Mouse (Mus musculus) urinary bladder, postnatal 25 days (tissue): Measurements from ENCODE around the gene Arid5a.

Experiments used
- DNase-seq: peaks from one replicate; pipeline ENCODE4 v3.0.0; 2022; ENCODE audit warnings: low spot score

The Arid5a gene

DNA sequence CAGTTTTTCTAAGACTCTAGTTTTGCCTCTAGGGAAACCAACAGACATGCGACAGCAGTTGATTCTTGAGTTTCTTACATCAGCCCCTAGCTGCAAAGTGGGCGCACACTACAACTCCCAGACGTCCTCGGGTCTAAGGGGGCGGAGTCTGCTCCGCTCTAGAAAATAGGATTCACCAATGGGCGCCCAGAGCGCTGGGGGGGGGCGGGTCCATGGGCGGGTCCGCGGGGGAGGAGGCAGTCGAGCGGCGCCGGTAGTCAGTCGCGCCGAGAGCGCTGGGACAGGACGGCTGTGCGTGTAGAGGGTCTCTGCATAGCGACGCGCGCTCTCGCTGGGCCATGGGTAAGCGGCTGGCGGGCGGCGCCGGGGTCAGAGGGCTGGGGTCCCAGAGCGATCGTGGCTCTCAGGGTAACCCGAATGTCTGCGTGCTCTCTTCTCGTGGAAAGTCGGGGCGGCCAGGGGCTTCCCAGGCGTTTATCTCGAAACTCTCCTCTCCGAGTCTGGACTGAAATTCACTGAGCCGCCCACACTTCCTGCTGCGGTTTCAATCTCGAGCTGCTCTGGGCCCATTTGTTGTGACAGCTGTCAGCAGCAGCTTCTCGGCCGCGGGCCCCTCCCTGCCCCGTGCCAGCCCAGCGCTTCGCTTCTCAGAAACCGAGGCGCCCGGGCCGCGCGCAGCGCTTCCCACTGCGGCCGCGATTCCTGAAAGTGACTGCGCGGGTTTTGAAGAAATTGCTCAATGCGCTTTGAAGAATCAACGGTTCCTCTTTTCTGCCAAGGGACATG lies at the start of gene Arid5a:
Gene Arid5a, plus strand, starts transcription at position 239 of the 786 bp plus-strand sequence.
- peak; percentile 73 for DNase-seq

DNA sequence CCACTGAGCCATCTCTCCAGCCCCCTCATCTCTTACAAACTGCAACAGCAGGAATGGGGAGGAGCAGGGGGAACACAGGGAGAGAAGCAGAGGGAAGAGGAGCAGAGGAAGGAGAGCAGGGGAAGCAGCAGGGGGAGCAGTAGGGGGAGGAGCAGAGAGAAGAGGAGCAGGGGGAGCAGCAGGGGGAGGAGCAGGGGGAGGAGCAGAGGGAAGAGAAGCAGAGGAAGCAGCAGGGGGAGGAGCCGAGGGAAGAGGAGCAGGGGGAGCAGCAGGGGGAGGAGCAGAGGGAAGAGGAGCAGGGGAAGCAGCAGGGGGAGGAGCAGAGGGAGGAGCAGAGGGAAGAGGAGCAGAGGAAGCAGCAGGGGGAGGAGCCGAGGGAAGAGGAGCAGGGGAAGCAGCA lies 48.9 kb upstream of the Arid5a start:
- no peak for DNase-seq

DNA sequence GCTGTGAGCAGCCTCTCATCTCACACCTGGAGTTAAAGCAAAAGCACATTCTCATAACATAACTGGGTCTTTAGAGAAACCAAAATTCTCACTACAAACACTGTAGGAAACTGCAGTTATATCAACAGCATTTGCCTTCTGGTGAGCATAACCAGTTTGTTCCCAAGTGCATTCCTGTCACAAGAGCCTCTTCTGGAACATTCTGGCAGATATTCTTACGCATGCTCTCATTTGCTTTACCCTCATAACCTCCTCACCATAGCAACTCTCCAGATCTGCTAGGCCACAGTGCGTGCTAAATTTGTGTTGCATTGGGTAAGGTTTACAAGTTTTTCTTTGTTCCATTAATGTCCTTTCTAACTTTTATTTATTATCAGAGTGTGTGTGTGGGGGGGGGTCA lies 48.3 kb upstream of the Arid5a start:
- no peak for DNase-seq

DNA sequence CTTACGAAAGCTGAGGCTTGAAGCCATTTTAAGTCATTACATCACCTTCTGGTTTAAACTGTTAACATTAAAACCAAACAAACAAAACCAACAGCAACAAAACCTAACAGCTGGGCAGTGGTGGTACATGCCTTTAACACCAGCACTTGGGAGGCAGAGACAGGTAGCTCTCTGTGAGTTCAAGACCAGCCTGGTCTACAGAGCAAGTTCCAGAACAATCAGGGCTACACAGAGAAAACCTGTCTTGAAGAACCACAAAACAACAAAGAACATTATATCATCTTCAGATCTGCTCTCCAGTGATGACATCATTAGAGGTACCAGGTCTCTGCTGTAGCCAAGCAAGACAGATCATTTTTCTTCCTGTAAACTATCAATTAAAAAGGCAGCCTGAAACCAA lies 47.1 kb upstream of the Arid5a start:
- DNase-seq = no peak

DNA sequence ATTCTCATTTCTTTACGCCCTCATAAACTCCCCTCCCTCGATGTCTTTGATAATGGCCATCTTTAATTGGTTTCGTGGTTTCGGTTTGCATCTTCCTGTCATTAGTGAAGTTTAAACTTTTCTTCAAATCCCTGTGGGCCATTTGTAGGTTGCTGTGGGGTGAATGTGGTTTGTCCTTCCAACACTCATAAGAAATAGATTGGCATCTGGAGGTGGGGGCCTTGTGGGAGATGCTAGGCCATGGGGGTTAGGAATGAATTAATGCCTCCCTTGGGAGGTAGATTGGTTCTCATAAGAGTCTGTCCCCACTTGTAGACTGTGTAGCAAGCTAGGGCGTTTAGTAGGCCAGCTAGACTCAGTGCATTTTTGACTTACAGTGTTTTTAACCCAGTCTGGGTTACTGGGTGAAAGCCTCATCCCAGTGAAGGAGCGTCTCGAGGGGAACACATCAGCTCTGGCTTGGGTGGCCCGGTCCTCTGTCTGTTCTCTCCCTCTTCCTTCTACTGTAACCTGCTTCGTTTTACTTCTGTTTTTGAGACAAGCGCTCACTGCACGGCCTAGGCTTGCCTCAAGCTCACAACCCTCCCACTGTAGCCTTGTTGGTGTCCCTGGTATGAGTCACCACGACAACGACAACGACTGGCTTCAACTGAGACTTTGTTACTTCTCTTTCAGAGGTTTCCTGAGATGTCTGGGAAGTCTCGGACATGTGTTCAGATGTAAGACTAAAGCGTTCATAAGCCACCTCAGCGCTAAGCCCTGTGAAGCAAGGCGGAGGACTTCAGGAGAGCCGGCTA lies 45.6 kb upstream of the Arid5a start:
- no peak for DNase-seq

DNA sequence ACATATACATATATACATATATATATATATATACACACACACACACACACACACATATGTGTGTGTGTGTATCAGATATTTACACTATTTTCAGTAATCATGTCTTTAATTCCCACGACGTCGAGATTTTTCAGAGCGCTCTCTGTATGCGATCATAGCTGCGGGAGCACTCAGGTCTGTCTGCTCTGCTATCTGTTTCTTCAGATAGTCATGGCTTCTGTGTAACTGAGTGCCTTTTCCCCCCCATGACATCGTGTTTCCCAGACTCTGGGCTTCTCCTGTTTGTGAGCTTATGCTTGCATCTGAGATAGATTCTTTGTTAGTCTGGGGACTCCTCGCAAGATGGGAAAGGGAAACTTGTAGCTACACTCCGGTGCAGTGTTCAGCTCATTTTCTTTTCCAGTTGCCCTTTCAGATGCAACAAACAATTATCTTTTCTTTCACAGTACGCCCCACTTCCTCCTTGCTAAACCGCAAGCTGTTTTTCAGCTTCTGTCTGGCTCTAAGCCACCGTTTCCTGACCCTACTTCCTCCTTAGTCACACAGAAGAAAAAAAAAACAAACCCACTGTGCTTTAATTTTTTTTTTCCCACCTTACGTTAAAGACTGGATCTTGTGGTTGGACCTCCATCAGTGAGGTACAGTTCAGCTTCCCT lies 43.6 kb upstream of the Arid5a start:
- DNase-seq = no peak

DNA sequence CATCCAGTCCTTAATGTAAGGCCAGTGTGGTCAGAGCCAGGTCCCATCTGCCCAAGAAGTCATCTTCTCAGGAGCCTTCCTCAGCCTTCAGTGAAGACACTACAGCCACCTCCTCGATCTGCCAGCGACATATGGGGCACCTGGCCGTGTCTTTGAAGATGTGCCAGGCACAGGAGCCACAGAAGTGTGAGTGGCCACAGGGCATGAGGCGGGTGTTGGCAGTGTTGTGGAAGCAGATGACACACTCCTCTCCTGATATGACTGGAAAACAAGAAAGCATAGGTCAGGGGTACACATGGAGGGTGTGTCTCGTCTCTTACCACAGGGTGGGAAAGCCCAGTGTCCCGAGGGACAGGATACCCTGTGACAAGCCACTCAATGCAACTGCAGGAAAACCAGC lies 41.2 kb upstream of the Arid5a start:
- DNase-seq = no peak

DNA sequence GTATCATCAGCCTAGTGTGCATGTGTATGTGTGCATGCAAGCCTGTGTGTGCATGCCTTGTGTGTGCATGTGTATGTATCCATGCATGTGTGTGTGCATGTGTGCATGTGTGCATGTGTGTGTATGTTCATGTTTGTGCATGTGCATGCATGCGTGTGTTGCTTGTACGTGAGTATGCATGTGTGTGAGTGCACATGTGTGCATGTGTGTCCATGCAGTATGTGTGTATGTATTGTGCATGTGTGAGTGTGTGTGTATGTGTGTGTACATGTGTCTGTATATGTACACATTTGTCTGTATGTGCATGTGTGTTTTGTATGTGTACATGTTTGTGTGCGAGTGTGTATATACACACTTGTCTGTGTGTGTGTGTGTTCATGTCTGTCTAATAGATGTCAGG lies 39.9 kb upstream of the Arid5a start:
- no peak for DNase-seq

DNA sequence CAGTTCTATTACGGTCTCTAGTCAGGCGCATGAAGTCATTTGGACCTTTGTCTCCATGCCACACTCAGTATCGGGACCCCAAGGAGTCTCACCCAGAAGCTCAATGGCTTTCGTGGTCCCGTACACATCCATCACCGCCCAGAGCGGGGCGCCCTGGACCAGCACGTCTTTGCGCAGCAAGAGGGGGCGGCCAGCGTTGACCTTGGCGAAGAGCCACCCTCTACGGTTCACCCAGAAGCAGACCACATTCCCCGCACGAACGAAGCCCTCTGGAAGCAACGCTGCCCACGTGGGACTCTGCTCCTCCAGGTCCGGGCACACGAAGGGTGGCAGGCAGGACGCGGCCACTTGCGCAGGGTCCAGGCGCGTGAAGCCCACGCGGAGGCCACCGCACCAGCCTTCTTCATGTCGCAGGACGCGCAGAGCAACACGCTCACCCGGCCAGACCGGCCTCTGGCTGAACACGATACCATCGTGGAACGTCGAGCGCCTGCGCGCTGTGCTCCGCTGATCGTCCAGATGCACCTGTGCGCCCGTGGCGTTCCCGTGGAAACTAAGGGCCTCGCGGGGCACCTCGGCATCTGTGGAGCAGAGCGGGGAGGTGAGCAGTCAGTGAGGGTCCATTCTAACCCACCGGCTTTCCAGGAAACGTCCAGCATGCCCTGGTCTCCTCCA lies 38.3 kb upstream of the Arid5a start:
- no peak for DNase-seq

DNA sequence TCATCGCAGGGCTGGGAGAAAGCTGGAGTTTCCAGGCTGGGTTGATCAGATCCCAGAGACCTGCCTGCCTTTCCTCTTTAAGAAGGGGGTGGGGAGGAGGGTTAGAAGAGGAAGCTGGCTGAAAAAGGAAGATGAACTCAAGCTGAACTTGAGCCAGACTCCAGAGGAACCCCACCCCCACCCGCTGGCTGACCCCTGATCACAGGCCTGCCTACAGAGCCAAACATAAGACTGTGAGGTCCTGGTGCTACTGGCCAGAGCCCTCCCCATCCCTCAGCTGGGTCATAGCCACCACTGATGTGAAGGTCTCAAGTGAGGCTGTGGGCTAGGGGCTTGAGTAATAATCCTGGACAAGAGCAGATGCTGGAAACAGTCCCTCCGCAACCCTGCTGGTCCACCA lies 36.9 kb upstream of the Arid5a start:
- DNase-seq = no peak

DNA sequence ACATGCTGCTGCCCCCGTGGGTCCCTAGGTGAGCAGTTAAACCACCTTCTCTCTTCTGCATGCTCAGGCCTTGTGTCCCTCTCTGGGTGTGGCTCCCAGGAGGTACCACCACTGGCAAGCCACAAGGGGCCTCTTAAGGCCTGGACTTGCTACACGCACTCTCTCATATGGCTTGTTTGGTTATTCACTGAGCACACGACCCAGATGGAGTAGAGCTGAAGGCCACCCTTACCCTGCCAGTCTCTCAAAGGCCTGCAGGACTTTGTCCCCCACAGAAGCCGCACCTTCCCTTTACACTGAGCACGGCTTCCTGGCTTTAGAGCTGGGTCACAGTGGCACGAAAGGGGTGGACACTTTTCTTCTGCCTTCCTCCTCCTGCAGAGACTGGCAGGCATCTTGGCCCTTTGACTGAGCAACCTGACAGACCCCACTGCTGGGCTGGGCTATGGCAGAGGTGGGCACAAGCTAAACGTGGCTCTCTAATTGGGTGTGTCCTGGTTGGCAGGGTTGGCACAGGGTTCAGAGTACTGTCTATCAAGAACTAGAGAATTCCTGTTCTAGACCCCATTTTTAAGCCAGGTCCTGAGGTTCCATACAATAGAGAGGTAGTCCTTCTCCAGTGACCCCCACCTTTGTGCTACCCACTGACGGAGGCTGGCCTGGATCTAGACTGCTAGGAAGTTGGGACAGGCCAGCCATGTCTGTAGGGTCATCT lies 35.9 kb upstream of the Arid5a start:
- no peak for DNase-seq

DNA sequence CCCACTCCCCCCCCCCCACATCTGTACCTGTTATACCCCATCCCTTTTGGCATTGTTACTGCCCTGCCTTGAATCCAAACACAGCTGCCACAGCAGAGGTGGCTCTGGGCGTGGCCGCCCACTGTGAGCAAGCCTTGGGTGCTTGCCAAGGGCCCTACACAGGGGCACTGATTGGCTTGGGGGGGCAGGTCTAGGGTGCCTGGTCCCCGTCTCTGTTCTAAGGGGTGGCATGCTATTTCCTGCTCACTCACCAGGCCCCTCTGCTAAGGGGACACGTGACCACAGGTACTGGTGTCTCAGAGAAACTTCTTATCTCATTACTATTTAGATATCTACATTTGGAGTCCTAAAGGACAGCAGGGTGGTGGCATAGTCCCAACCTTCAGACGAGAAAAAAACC lies 35.0 kb upstream of the Arid5a start:
- DNase-seq = no peak

DNA sequence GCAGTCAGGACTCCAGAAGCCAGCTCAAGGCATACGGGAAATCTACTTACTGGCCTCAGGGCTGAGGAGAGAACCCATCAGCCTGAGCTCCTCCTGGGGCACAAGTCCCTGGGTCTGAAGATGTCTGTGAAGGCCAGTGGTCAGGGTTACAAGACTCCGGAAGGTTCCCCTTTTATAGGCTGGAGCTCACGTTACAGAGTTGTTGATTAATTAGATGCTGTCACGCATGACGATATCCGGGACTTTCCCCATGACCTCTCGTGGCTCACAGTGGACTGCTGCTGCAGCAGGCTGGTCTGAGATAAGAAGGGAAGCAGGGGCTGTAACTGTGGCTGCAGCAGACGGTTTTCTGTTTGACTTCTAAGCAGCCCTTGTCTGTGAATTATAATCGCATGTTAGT lies 34.2 kb upstream of the Arid5a start:
- no peak for DNase-seq

DNA sequence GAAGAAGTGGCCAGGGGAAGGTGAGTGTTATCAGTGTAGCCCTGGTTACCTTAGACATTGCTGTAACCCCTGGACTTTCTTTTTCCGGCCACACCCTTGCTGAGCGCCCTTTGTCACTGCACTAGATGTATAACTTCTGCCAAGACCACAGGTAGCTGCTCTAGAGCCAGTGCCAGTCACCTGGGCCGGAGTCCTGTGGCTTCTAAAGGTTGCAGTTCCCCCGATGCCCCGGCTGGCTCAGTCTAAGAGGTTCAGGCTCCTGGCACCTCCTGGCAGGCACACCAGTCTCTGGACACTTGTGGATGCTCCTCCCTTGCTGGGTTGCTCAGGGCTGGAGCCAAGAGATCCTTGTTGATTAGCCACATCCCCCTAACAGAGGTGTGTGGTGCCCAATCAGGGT lies 33.1 kb upstream of the Arid5a start, which contains the start of gene Neurl3:
Gene Neurl3, minus strand, starts transcription at position 225 of the 400 bp plus-strand sequence.
- no peak for DNase-seq

DNA sequence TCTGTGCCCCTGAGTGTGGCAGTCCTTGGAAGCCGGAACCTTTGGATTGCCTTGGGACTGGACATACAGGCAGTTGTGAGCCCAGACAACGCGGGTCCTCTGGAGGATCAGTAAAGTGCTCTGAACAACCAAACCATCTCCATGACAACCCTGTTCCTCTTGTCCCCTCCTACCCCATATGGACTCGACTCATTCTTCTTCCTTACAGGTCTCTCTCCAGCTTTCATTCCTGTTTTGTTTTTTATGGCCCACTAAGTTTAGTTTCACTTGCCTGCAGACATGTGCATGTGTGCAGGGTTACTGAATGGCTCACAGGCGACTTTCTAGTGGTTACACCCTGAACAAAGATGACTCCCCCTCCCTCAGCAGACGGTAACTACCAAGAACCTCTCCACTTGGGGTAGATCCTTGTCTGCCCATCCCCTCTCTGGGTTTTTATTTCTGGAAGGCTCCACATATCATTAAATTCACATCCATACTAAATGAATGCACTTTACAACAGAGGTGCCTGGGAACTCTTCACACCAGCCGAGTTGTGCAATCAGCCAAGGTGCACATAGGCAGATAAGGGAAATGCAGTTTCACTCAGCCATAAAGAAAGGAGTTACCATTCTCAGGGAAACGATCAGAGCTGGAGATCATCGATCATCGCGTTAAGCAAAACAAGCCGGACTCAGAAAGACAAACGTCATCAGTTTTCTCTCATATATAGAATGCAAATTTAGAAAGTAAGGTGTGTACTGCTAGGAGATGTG lies 31.7 kb upstream of the Arid5a start:
- DNase-seq = no peak

DNA sequence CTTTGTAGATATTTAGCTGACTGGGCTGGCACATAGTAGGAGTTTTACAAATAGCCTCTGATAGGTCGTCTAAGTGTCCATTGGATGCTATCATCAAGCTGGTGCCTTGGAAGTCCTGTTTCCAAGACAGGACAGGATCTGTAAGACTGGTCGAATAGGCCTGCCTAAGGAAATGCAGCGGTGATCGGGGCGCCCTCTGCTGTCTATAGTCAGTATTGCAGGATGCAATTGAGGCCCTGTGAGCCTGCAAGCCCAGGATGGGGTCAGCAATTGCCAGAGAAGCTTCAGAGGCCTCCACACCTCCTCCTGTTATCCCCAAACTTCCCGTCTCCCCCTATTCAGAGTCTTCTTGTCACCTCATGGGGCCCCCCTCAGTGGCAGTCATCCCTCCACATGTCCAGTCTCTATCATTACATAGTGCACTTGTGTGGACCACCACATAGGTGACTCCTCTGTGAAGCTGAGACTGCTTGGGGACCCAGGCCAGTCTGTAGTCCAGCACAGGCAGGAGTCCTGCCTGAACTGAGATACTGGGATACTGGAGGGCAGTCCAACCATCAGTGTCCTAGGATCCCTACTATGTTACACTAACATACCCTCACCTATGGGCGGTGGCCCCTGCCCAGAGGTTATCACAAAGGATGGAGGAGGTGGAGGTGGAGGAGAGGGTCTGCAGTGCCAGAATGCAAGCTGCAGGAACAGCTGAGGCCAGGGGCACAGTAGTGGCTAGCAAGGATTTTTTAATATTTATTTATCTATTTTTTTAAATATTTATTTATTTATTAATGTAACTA lies 30.1 kb upstream of the Arid5a start:
- peak; percentile 82 for DNase-seq

DNA sequence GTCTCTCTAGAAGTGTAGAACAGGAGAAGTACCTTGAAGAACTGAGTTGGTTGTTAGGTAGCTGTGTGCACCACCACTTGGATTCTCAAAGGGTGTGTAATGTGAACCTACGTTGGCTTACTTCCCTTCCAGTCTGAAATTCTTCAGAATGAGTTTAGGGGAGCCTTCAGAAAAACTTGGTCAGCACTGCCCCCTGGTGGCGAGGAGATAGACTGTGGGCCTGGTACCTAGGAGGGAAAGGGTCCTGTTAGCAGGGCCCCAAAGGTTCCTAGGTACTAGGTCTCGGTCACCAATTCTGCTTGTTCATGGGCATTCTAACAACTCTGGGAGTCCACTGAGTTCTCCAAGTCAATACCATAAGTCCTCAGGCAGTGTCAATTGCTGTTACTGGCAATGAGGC lies 28.3 kb upstream of the Arid5a start:
- DNase-seq = peak; percentile 85

DNA sequence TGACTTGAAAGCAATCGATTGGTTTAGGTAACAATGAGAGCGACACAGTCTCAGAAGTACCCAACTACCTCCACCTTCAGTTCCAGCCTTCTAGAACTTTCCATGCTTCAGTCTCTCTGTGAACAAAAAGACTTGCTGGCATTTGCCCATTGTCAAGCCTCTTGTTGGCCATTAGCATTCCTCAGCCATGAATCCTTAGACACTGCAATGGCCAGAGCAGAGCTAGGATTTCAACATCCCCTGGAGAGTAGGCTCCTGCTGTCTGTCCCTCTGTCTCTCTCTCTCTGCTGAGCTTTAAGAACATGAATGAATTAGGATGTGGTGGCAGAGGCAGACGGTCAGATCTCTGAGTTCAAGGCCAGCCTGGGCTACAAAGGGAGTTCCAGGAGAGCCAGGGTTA lies 26.6 kb upstream of the Arid5a start:
- no peak for DNase-seq

DNA sequence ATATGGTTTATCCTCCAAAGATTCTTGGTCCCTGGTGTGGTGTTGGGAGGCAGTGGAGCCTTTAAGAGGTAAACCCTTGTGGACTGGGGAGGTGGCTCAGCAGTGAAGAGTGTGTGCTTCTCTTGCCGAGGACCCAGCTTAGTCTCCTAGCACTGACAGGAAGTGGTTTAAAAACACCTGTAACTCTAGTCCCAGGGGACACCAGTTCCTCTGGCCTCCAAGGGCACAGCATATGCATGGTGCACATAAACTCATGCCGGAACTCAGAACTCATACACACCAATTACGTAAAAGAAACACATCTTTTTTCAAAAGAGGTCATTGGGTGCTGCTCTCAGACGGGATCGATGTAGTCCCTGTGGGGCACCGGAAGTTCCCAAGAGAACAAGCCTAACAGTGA lies 25.7 kb upstream of the Arid5a start:
- DNase-seq = no peak

DNA sequence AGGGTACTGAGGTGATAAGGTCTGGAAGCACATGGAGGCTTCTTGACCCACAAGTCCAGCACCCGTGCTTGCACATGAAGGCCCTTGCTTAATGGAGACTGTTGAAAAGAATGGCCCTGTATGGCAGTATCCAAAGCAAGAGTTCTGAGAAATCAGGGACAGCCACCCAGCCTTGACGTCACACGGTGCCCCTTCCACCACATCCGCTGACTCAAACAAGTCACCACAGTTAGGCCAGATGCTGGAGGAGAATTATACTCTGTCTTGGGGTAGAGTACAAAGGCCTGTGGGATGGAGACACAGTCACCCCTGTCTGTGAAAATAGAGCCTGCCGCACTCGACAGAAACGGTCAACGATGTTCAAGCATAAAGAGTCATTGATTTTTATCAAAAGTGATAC lies 14.1 kb upstream of the Arid5a start:
- DNase-seq = no peak
